Mouse (Mus musculus): ENCODE results near the gene Hlcs.

Hlcs gene

DNA sequence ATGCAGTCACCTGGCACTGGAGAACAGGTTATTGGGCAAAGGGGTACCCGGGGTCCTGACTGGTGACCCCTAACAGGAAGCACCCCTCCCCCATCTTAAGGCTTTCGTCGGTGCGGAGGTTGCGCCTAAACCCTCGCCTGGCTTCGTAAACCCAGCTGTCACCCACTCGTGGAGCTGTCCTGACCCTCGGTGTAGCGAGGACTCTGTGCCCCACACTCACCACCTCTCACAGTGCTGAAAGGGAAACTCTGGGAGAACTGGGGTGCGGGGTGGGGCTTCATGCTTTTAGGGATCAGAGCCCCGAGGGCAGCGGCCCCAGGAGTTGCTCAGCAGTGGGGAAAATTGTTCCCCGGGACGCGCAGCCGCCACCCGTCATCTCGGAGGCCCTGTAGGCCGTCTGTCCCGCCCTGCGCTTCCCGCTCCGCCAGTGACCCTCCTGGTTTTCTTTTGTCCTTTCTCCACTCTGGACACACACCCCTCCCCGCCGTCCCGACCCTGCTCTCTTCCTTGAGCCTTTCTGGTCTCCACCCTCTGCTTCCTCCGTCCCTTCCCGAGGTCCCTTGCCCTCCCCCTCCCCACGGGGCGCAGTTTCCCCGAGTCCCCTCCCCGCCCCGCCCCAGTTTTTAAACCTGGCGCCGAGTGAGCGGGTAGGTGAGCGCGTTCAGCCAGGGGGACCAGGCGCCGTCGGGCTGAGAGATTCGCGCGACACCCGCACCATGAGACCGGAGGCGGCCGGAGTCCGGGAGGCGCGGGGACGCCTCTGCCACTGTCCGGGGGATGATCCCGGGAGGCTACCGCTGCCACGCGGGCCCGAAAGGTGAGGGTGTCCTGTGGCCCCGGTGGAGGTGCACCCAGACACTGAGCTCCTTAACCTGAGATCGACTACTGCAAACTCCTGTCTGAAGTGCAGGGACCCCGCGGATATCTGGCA, 14.7 kb upstream of the Hlcs start, which contains the start of gene Ripply3:
Gene Ripply3 (plus strand): TSS at position 640 of the 931 bp plus-strand sequence.
- DNase-seq: peak; percentile 26

- no peak for DNase-seq
These were observed 12.6 kb upstream of the Hlcs start for GRCm38 (mm10) chr16:94326008-94326407.

- DNase-seq: no peak
These were observed 10.3 kb upstream of the Hlcs start for GRCm38 (mm10) chr16:94323681-94324080.

DNA sequence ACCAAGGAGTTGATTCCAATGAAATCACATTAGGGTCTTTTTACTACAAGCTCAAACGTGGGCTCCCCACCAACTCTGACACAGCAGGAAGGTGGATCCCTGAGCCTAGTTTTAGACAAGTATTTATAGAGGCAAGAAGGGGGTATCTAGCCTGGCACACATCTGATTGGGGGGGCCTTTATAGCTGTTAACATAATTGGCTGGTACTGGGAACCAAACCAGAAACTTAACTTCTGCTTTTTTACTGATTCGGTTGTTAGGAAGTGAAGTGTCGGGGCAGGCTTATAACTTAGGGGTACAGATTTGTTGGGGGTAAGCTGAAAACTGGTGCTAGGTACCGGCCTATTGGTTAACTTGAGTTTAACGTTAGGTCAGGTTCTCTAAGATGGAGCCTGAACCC, 6.9 kb upstream of the Hlcs start:
- no peak for DNase-seq

DNA sequence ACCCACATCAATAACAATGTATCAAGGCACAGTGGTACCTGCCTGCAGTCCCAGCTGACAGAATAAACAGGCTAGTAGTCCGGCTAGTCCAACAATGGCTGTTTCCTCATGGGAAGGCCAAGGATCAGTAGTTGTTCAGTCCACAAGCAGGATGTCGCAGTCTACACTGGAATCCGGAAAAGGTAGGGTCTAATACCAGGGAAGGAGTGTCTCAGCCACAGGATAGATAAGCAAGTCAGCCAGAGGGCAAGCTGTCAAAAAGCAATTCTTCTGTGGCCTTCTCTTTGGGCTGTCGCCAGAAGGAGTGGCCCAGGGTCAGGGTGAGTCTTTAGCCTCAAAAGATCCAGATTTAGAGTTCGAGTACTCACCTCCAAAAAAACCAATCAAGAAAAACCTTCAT, 4.4 kb upstream of the Hlcs start:
- DNase-seq: no peak

- no peak for DNase-seq
These were observed 1.8 kb upstream of the Hlcs start for GRCm38 (mm10) chr16:94315215-94315614.

GRCm38 (mm10) chr16:94314626-94315025, 1.3 kb upstream of the Hlcs start:
- no peak for DNase-seq

- peak; percentile 96 for DNase-seq
These were observed 625 bp downstream of the Hlcs start for GRCm38 (mm10) chr16:94312663-94313228.

DNA sequence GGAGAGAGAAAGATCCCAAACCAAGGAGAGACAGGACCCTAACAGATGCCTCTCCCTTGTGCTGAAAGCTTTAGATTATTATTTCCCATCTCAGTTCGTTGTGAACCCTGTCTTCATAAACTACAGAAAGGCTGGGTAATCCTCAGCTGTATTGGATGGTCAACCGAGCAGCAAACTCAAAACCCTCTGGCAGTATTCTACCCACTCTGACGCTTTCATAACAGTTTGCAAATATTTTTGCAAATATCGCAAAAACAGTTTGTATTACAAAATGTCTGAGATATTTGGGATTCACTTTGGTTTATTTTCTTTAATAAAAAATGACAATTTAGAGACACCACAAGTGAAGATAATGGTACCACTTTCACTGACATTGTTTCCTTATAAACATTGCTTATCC, 1.4 kb downstream of the Hlcs start:
- DNase-seq: no peak

DNA sequence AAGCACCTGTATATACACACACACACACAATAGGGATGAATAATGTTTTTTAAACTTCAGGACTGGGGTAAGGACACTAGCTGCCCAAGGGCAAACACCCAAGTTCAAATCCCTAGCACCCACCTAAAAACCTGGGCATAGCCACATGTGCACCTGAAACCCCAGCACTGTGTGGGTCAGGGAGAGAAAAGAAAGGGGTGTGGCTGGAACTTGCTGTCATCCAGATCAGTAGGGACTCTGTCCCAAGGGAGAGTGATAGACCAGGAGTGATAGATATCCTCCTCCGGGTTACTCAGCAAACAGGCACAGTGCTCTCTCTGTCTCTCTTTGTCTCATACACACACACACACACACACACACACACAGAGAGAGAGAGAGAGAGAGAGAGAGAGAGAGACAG, 2.0 kb downstream of the Hlcs start:
- DNase-seq: no peak

- DNase-seq: no peak
These were observed 4.3 kb downstream of the Hlcs start for GRCm38 (mm10) chr16:94309025-94309424.

- DNase-seq: no peak
These were observed 5.4 kb downstream of the Hlcs start for GRCm38 (mm10) chr16:94307942-94308341.

- DNase-seq: peak; percentile 79
These were observed 5.8 kb downstream of the Hlcs start for GRCm38 (mm10) chr16:94307526-94307925.

DNA sequence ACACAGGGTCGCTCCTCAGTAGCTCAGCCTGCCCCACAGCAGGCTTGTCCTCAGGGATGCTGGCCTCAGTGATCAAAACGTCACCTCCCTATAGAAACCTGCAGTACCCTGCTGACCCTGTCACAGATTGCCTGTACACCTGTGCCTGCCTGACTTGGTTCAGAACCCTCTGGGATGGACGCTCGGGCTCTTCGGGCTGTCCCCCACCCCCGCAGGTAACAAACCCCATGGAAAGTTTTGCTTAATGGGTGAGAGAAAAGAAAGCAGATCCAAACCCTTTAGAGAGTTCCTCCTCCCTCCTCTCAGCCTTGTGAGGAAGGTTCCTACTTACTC, 10.2 kb downstream of the Hlcs start:
- no peak for DNase-seq

- peak; percentile 88 for DNase-seq
These were observed 10.8 kb downstream of the Hlcs start for GRCm38 (mm10) chr16:94302274-94303202.

- no peak for DNase-seq
These were observed 11.7 kb downstream of the Hlcs start for GRCm38 (mm10) chr16:94301696-94302095.

- no peak for DNase-seq
These were observed 12.2 kb downstream of the Hlcs start for GRCm38 (mm10) chr16:94301194-94301593.

- DNase-seq: no peak
These were observed 14.2 kb downstream of the Hlcs start for GRCm38 (mm10) chr16:94299210-94299609.

- no peak for DNase-seq
These were observed 15.3 kb downstream of the Hlcs start for GRCm38 (mm10) chr16:94298081-94298480.

DNA sequence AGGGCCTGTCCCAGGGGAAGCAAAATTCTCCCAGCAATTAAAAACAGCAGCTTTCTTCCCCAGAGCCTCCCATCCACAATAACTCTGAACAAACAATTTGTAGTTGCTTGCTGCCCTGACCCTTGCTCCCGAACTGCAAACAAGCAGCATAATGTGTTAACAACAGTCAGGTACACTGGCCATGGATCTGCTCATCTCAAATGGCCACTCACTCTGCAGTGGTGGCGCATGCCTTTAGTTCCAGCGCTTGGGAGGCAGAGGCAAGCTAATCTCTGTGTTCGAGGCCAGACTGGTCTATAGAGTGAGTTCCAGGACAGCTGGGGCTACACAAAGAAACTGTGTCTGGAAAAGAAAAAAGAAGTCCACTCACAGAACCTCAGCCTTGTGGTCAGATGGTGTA, 22.2 kb downstream of the Hlcs start:
- no peak for DNase-seq

- peak; percentile 90 for DNase-seq
These were observed 23.0 kb downstream of the Hlcs start for GRCm38 (mm10) chr16:94290073-94290999.
